9 mouse cellular contexts compared by ENCODE assay signal in the genomic region with DNA sequence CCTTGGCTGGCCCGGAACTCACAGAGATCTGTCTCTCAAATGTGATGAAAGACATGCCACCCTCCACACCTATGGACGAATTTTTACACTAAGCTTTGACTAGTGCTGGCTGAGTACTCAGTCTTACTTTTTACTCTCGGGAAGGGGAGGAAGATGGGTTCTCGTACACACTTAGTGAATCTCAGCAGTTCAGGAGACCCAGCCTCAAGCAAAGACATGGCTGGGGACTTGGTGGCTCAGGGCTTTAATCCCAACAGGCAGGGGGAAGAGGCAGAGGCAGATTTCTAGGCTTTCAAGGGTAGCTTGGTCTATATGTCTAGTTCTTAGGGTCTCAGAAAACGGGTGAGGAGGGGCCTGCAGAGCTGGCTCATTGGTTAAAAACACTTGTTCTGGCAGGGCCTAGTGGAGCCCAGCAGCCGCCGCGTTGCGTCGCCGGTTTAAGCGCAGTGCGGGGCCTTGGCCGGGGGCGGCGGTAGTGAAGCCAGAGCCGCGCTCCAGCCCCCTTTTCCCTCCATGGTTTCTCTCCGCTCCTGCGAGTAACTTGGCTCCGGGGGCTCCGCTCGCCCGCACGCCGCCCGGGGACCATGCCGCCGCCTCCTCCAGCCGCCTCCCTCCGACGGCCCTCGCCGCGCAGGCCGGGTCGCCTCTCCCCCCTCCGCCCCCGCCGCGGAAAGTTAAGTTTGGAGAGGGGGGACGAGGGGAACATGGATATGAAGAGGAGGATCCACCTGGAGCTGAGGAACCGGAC. TPM values are rescaled to one million over a fixed set of nuclear protein-coding genes. Genes with fewer than 3 reads are reported as not detected.
DNase-seq lines count a peak whose midpoint lies in the region; ATAC-seq lines count a peak whose summit lies in the region.
"Had no signal": no experiment of that assay in that cellular context is flagged by ENCODE, and none has a peak within 500 bp of the region (broad histone marks: within the 10 kb centered on the region; RNA-seq: fewer than 3 reads in every experiment).

No protein-coding gene starts in this region.

- peak overlapping the region; percentile 44 for H3K4me3 ChIP-seq in embryonic facial prominence, embryonic 13.5 days
- H3K4me3 ChIP-seq in heart, embryonic 13.5 days: peak overlapping the region; percentile 53
- H3K4me3 ChIP-seq in kidney, embryonic 16.5 days (ENCODE audit: low read length): peak overlapping the region; percentile 45
- H3K4me3 ChIP-seq in lung, embryonic 16.5 days (ENCODE audit: low read length): peak overlapping the region; percentile 39

- intact Hi-C loops in left cerebral cortex, postnatal 14 days (cut with DNase I): no loop called here

- H3K36me3 ChIP-seq in embryonic facial prominence, embryonic 13.5 days: no peaks in the 10 kb centered on the region
- H3K36me3 ChIP-seq in heart, embryonic 13.5 days: no peaks in the 10 kb centered on the region
- no peaks in the 10 kb centered on the region for H3K36me3 ChIP-seq in kidney, embryonic 16.5 days (ENCODE audit: insufficient read depth, low read length)
- H3K36me3 ChIP-seq in lung, embryonic 16.5 days (ENCODE audit: control insufficient read depth, insufficient read depth, low read length): no peaks in the 10 kb centered on the region

- WGBS in embryonic facial prominence, embryonic 13.5 days: 12% methylated on average over 25 of the region's 43 CpGs
- WGBS in heart, embryonic 13.5 days: 7% methylated on average over 42 of the region's 43 CpGs
- whole genome bisulfite sequencing in kidney, embryonic 16.5 days: 7% methylated on average over 38 of the region's 43 CpGs
- 10% methylated on average over 31 of the region's 43 CpGs for WGBS in lung, embryonic 16.5 days

- H3K27me3 ChIP-seq in embryonic facial prominence, embryonic 13.5 days: no peaks in the 10 kb centered on the region
- H3K27me3 ChIP-seq in heart, embryonic 13.5 days (replicated peaks): 0 out of 2 replicates have a peak, but pooled peaks cover 3% of the 10 kb centered on the region
- H3K27me3 ChIP-seq in kidney, embryonic 16.5 days (ENCODE audit: insufficient read depth, low read length): no peaks in the 10 kb centered on the region
- H3K27me3 ChIP-seq in lung, embryonic 16.5 days (ENCODE audit: control insufficient read depth, insufficient read depth, low read depth, low read length): no peaks in the 10 kb centered on the region

- no peaks in the 10 kb centered on the region; the same call in 1 of the 2 replicates for H3K9me3 ChIP-seq in embryonic facial prominence, embryonic 13.5 days
- peaks cover 1% of the 10 kb centered on the region; the same call in 1 of the 2 replicates for H3K9me3 ChIP-seq in heart, embryonic 13.5 days
- H3K9me3 ChIP-seq in kidney, embryonic 16.5 days (ENCODE audit: low read length): no peaks in the 10 kb centered on the region
- H3K9me3 ChIP-seq in lung, embryonic 16.5 days (ENCODE audit: control insufficient read depth, low read length): peaks cover 3% of the 10 kb centered on the region; the same call in 1 of the 2 replicates

- peak overlapping the region; percentile 60 for H3K4me2 ChIP-seq in embryonic facial prominence, embryonic 13.5 days
- H3K4me2 ChIP-seq in heart, embryonic 13.5 days: peak overlapping the region; percentile 70
- H3K4me2 ChIP-seq in kidney, embryonic 16.5 days (replicated peaks; ENCODE audit: low read depth, low read length): peak overlapping the region; percentile 61
- peak overlapping the region; percentile 58 for H3K4me2 ChIP-seq in lung, embryonic 16.5 days (ENCODE audit: low read depth, low read length)

- H3K9ac ChIP-seq in embryonic facial prominence, embryonic 13.5 days: peak overlapping the region; percentile 67
- peak overlapping the region; percentile 76 for H3K9ac ChIP-seq in heart, embryonic 13.5 days
- H3K9ac ChIP-seq in kidney, embryonic 16.5 days (replicated peaks; ENCODE audit: low read length): peak overlapping the region; percentile 60
- peak overlapping the region; percentile 62 for H3K9ac ChIP-seq in lung, embryonic 16.5 days (ENCODE audit: low read length)

- no peak overlapping the region for H3K27ac ChIP-seq in embryonic facial prominence, embryonic 13.5 days
- H3K27ac ChIP-seq in heart, embryonic 13.5 days (replicated peaks): no peak overlapping the region
- H3K27ac ChIP-seq in kidney, embryonic 16.5 days (ENCODE audit: low read length): no peak overlapping the region
- no peak overlapping the region for H3K27ac ChIP-seq in lung, embryonic 16.5 days (ENCODE audit: low read length)

- peak; percentile 22 to 25 for DNase-seq in left cerebral cortex, postnatal 14 days (ENCODE audit: low spot score in 2 of 2)
- no peak for DNase-seq in left cerebral cortex, adult 8-10 months (ENCODE audit: low spot score in 2 of 2)
- peak; percentile 7 for DNase-seq in ovary, postnatal 10 days (ENCODE audit: low spot score)
- DNase-seq in spleen, adult 12 weeks (ENCODE audit: low spot score): no peak

- peak; percentile 52; the same call in 1 of the 2 replicates for ATAC-seq in embryonic facial prominence, embryonic 13.5 days (ENCODE audit: insufficient number of reproducible peaks, insufficient read depth, low FRiP score, low TSS enrichment, low read depth)
- ATAC-seq in heart, embryonic 13.5 days (ENCODE audit: extremely low read depth, insufficient number of reproducible peaks, low FRiP score, low TSS enrichment): peak; percentile 37; the same call in 1 of the 2 replicates
- ATAC-seq in kidney, embryonic 16.5 days (ENCODE audit: low FRiP score, low TSS enrichment): peak; percentile 93
- peak; percentile 82 for ATAC-seq in lung, embryonic 16.5 days (ENCODE audit: low read depth)

- no peaks in the 10 kb centered on the region for H3K4me1 ChIP-seq in embryonic facial prominence, embryonic 13.5 days
- H3K4me1 ChIP-seq in heart, embryonic 13.5 days: no peaks in the 10 kb centered on the region
- no peaks in the 10 kb centered on the region for H3K4me1 ChIP-seq in kidney, embryonic 16.5 days (ENCODE audit: insufficient read depth, low read length)
- no peaks in the 10 kb centered on the region for H3K4me1 ChIP-seq in lung, embryonic 16.5 days (replicated peaks; ENCODE audit: control insufficient read depth, insufficient read depth, low read length)

RNA-seq across cellular contexts. Expression of a gene that starts 5.1 kb away (rescaled TPM):
- total RNA-seq in left cerebral cortex, postnatal 14 days (2021): under 1 TPM in 1 of 2 experiments, not detected in 1; 0.11 TPM
- total RNA-seq in left cerebral cortex, adult 8-10 months (2022): under 1 TPM in 2 of 4 experiments, not detected in 2; 0.13 TPM
- not detected in 2 replicates for polyA plus RNA-seq in embryonic facial prominence, embryonic 13.5 days (2015; fragmentation: Nextera tagmentation; extraction: Ambion mirVana)
- polyA plus RNA-seq in heart, embryonic 13.5 days (2015; fragmentation: Nextera tagmentation; extraction: Ambion mirVana): not detected in 2 replicates
- not detected in 2 replicates for polyA plus RNA-seq in kidney, embryonic 16.5 days (2015; fragmentation: Nextera tagmentation; extraction: Ambion mirVana)
- polyA plus RNA-seq in lung, embryonic 16.5 days (2015; fragmentation: Nextera tagmentation; extraction: Ambion mirVana): not detected in 2 replicates
- total RNA-seq: layer of hippocampus, adult 18-20 months had no signal

RNA-seq across cellular contexts. Expression of a gene that starts 23.1 kb away (rescaled TPM):
- total RNA-seq in left cerebral cortex, postnatal 14 days (2021): 10 to 100 TPM; 10.0 to 12.1 TPM
- 10 to 100 TPM; 10.4 to 15.2 (median 11.8) TPM for total RNA-seq in left cerebral cortex, adult 8-10 months (2022)
- polyA plus RNA-seq in embryonic facial prominence, embryonic 13.5 days (2015; fragmentation: Nextera tagmentation; extraction: Ambion mirVana): 22.7 and 25.4 TPM in 2 replicates
- polyA plus RNA-seq in heart, embryonic 13.5 days (2015; fragmentation: Nextera tagmentation; extraction: Ambion mirVana): 11.0 and 13.2 TPM in 2 replicates
- 21.5 and 23.4 TPM in 2 replicates for polyA plus RNA-seq in kidney, embryonic 16.5 days (2015; fragmentation: Nextera tagmentation; extraction: Ambion mirVana)
- 19.2 and 20.1 TPM in 2 replicates for polyA plus RNA-seq in lung, embryonic 16.5 days (2015; fragmentation: Nextera tagmentation; extraction: Ambion mirVana)

RNA-seq across cellular contexts. Expression of a gene that starts 39.6 kb away (rescaled TPM):
- 1 to 10 TPM; 1.5 to 1.6 TPM for total RNA-seq in left cerebral cortex, postnatal 14 days (2021)
- total RNA-seq in left cerebral cortex, adult 8-10 months (2022): 1 to 10 TPM; 1.5 to 2.2 (median 1.8) TPM
- not detected in 2 replicates for polyA plus RNA-seq in embryonic facial prominence, embryonic 13.5 days (2015; fragmentation: Nextera tagmentation; extraction: Ambion mirVana)
- polyA plus RNA-seq in heart, embryonic 13.5 days (2015; fragmentation: Nextera tagmentation; extraction: Ambion mirVana): 0.17 and 0.40 TPM in 2 replicates
- polyA plus RNA-seq in kidney, embryonic 16.5 days (2015; fragmentation: Nextera tagmentation; extraction: Ambion mirVana): 0.06 and 0.12 TPM in 2 replicates
- polyA plus RNA-seq in lung, embryonic 16.5 days (2015; fragmentation: Nextera tagmentation; extraction: Ambion mirVana): 0.16 TPM in 1 of 2 replicates, not detected in the other

Comparison
In these comparisons a context has a peak if more than half of its experiments do, and no peak if none do; other contexts are left out.
1. DNase-seq: peak in left cerebral cortex, postnatal 14 days (2 of 2) and ovary, postnatal 10 days (single experiment); none in left cerebral cortex, adult 8-10 months (0 of 2) and spleen, adult 12 weeks (single experiment).
2. ATAC-seq: peak in every context shown above with its lines; median percentile 93 in kidney, embryonic 16.5 days; 82 in lung, embryonic 16.5 days; 52 in embryonic facial prominence, embryonic 13.5 days; 37 in heart, embryonic 13.5 days.
3. Peak in every context shown above with its lines, with median percentiles within 50 percentile points of each other: H3K4me2 ChIP-seq, H3K4me3 ChIP-seq and H3K9ac ChIP-seq.